Mouse (Mus musculus): ENCODE measurements around the gene Ndfip2.

- TF ChIP-seq ZNF384 (IDR thresholded peaks at IDR 0.05; ENCODE audit: low read depth, low read length): no peak
- no peak for TF ChIP-seq EP300 (IDR thresholded peaks at IDR 0.05; ENCODE audit: low read length)
- no peak for TF ChIP-seq CTCF (conservative IDR thresholded peaks at IDR 0.05 in 1 of 2, IDR thresholded peaks at IDR 0.05 in 1 of 2; ENCODE audit: low read depth in 2 of 2, low read length in 2 of 2)
- no peak for TF ChIP-seq POLR2A (IDR thresholded peaks at IDR 0.05; ENCODE audit: low read depth, low read length)
- no peak for TF ChIP-seq TBP (conservative IDR thresholded peaks at IDR 0.05; ENCODE audit: low read depth, low read length)
- TF ChIP-seq HCFC1 (IDR thresholded peaks at IDR 0.05; ENCODE audit: low read depth, low read length): no peak
- TF ChIP-seq NRF1 (IDR thresholded peaks at IDR 0.05; ENCODE audit: low read depth, low read length): no peak
Observed at GRCm38 (mm10) chr14:105328397-105329302, 70.3 kb downstream of the Ndfip2 start.
